ENCODE assay signal across 8 mouse cellular contexts in the genomic region with DNA sequence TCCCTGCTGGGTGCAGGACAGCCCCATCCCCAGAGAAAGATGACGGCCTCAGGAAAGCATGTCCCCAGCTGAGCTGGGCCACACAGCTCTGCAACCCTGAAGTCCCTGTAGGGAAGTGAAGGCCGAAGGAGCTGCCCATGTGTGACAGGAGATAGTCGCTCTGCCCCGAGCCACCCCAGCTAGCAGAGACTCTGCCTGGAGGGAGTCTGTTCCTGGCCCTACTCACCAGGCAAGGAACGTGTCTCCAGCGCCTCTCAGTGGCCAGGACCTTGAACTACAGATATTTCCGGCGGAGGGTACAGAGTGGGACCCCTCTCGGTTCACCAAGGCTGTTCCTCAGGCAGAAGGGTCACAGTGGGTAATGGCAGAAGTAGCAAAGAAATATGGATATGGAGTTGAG. TPM values are rescaled to one million over a fixed set of nuclear protein-coding genes. Genes with fewer than 3 reads are reported as not detected.
DNase-seq lines count a peak whose midpoint lies in the region; ATAC-seq and TF ChIP-seq lines count a peak whose summit lies in the region.
"Had no signal": no experiment of that assay in that cellular context is flagged by ENCODE, and none has a peak within 500 bp of the region (broad histone marks: within the 10 kb centered on the region; RNA-seq: fewer than 3 reads in every experiment).

No protein-coding gene starts in this region.

- H3K4me1 ChIP-seq in cortical plate, adult 2 months (ENCODE audit: control insufficient read depth, insufficient read depth, low read length) = no peaks in the 10 kb centered on the region

- peak; percentile 46 for DNase-seq in MEL-GATA-1-ER (ENCODE audit: extremely low read depth, low read depth)
- peak; percentile 77 to 85 for DNase-seq in heart, postnatal 10 days
- DNase-seq in layer of hippocampus, postnatal 10 days (ENCODE audit: low spot score in 2 of 2) = peak; percentile 61 to 70
- peak; percentile 78 for DNase-seq in lung, postnatal 36 days
- DNase-seq in spleen, postnatal 10 days (ENCODE audit: low spot score in 2 of 2) = peak; percentile 34 to 74

- H3K4me3 ChIP-seq in cortical plate, adult 2 months (ENCODE audit: insufficient read depth, low read length) = no peak overlapping the region
- H3K4me3 ChIP-seq: midbrain, embryonic 12.5 days had no signal

- intact Hi-C loops in heart, postnatal 10 days (cut with DNase I) = loop anchor here (5.0 kb wide), 1 partner anchor 115 kb away; no protein-coding TSS in a partner anchor

- ATAC-seq in CD4-positive, CD25-positive, alpha-beta regulatory T cell, adult 4 months = peak; percentile 56

- no peak overlapping the region for H3K27ac ChIP-seq in cortical plate, adult 2 months (ENCODE audit: insufficient read depth, low read length)
- H3K27ac ChIP-seq: midbrain, embryonic 12.5 days had no signal

- TF ChIP-seq POLR2A in cortical plate, adult 2 months (IDR thresholded peaks at IDR 0.05; ENCODE audit: extremely low read depth, insufficient read depth, low read length) = no peak

- TF ChIP-seq CTCF in cortical plate, adult 2 months (IDR thresholded peaks at IDR 0.05; ENCODE audit: extremely low read depth, insufficient read depth, low read length) = peak; percentile 66

RNA-seq across cellular contexts. Expression of a gene that starts 39.9 kb away (rescaled TPM):
- 100 to 1,000 TPM in 1 of 2 experiments, 10 to 100 TPM in 1; 99.2 to 126 TPM for polyA plus RNA-seq in CD4-positive, CD25-positive, alpha-beta regulatory T cell, adult 4 months (2017; shearing (Covaris generic))
- polyA plus RNA-seq in cortical plate, adult 2 months (2012; rRNA removed) = 36.1 and 37.2 TPM in 2 replicates
- total RNA-seq in heart, postnatal 10 days (2021) = 10 to 100 TPM; 27.3 to 34.9 TPM
- total RNA-seq in layer of hippocampus, postnatal 10 days (2021) = 10 to 100 TPM; 71.1 to 73.0 TPM
